Mouse (Mus musculus): ENCODE measurements around the gene Naaladl1.
A peak's percentile ranks its signal among the peaks of the same experiment; 100 is the strongest.
"Not testable (repeated sequence)": the region's sequence is repeated elsewhere in the genome, so short reads cannot be mapped to it uniquely, and the experiment has no call there.

Naaladl1 gene

DNA sequence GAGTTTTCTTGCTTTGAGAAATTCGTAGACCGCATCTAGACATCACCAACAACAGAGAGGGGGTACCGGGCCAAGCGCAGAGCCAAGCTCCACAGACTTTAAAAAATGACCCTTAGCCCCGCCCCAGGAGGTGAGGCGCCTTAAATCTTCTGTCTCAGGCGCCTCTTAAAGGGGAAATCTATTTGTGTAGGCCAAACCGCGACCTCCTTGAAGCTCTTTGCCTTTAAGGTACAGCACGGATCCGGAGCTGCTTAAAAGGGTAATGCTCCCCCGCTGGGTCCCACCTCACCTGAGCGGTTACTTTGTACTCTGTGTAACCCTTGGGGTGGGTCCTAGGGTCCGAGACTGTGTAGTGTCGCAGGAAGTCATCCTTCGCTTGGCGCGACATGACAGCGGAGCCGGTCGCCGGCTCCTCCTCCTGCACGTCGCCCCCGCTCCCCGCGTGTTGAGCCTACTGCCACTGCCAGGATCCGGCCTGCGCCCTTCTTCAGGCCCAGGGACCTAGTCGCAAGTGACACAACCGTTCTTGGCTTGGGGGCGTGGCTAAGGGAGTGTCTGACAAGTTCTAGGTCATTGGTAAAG is 22.3 kb downstream of the Naaladl1 start, which contains the start of gene Snx15:
Snx15 (minus strand) TSS at position 545 of the 582 bp plus-strand sequence.
- DNase-seq (ENCODE audit: low spot score in 2 of 2), result peak; percentile 88 to 91

GRCm38 (mm10) chr19:6130414-6131128 is 25.0 kb downstream of the Naaladl1 start:
- not testable (repeated sequence) for DNase-seq (ENCODE audit: low spot score in 2 of 2)

GRCm38 (mm10) chr19:6132171-6132827 is 26.7 kb downstream of the Naaladl1 start:
- no peak for DNase-seq (ENCODE audit: low spot score in 2 of 2)

DNA sequence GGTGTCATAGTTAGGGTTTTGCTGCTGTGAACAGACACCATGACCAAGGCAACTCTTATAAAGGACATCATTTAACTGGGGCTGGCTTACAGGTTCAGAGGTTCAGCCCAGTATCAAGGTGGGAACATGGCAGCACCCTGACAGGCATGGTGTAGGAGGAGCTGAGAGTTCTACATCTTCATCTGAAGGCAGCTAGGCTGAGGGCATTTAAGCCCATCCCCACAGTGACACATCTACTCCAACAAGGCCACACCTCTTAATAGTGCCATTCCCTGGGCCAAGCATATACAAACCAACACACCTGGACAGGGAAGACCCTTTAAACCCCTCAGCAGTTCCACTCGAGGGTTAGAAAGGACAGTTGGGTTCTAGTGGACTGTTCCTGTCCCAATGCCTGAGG is 27.6 kb downstream of the Naaladl1 start:
- DNase-seq (ENCODE audit: low spot score in 2 of 2), result not testable (repeated sequence)

DNA sequence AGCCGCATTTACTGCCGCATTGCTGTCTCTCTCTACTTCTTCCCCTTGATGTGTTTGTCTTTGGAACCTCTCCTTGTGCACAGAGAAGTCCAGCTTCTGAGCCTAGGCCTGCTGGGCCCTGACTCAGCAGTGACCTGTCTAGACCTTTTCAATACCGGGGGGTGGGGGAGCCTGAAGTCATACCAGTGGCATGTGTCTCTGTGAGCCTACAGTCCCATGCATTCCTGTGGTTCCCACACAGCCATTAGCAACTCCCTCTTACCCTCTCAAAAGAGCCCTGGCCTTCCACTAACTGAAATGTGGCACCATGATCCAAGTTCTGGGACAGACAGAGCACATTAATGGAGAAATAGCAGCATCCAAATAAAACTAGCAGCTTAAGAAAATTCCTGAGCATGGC is 30.8 kb downstream of the Naaladl1 start:
- DNase-seq (ENCODE audit: low spot score in 2 of 2), result no peak

DNA sequence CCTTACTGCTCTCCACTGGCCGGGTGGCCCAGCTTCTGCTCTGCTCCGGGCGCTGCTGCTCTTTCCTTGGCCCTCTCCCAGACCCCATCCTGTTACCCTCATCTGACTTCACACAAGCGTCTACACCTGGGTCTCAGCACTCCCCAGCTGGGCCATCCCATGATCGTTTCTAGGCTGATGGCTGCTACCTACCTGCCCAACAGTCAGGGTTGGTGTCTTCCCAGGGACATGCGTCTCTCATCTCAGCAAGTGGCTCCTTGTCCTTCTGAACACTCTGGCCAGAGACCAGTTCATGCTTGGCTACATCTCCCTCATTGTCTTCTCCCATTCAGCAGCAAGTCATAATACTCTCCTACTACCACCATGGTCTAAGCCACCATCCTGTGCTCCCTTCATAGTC is 34.1 kb downstream of the Naaladl1 start:
- DNase-seq (ENCODE audit: low spot score in 2 of 2), result no peak

GRCm38 (mm10) chr19:6140374-6140677 is 34.7 kb downstream of the Naaladl1 start:
- no peak for DNase-seq (ENCODE audit: low spot score in 2 of 2)

- peak; percentile 88 to 90 for DNase-seq (ENCODE audit: low spot score in 2 of 2)
These were observed 35.3 kb downstream of the Naaladl1 start, which contains the start of gene Batf2 for GRCm38 (mm10) chr19:6140678-6141393. Batf2 (plus strand) TSS chr19:6140983.

DNA sequence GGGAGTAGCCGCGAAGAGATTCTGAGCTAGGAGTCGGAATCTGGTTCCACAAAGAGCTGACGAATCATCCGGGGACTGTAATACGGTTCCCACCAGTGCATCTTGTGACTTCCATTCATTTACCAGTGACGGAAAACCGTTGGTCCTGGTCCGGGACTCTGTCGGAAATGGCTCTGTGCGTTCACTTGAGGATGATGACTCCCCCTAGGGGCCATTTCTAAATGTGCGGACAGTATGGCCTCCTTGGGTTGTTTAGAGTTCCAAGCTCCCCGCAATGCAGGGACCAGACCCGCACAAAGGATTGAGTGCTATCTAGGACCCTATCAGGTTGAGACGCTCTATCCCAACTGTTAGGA is 35.8 kb downstream of the Naaladl1 start, which contains the start of gene Arl2:
Arl2 (minus strand) TSS at position 155 of the 356 bp plus-strand sequence.
- peak; percentile 59 to 62 for DNase-seq (ENCODE audit: low spot score in 2 of 2)

DNA sequence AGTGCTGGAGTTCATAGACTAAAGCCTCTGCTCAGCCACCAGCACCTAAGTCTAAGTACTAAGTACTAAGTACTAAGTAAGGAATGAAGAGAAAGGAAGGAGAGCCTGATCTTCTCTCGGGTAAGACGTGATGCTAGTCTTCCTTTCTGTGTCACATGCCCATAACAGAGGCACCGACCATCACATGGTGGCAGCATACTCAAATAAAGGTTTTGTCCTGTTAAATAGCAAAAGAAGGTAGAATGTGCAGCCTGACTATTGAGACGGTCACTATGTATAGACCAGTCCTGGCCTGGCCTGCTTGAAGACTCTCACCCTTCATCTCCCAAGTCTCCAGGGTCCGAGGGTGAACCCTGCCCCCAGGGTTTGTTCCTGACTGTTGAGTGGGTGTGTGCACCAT is 39.3 kb downstream of the Naaladl1 start:
- DNase-seq (ENCODE audit: low spot score in 2 of 2), result no peak

DNA sequence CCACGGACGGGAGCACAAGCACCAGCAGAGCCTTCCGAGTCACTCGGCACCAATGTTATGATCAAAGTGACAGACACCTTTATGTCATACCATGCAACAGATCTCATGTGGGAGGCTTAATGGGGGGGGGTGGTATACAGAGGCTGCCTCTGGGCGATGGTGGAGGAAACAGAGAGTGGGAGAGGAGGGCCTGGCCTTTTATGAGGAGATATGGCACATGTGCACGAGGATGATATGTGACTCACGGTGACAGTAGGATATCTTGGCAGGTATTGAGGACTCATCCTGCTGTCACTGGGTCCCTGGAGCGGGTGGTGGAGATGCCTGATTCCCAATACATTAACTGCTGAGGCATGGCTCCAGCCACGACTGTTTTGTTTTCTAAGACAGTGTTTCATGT is 49.6 kb downstream of the Naaladl1 start:
- no peak for DNase-seq (ENCODE audit: low spot score in 2 of 2)

GRCm38 (mm10) chr19:6156372-6156771 is 50.8 kb downstream of the Naaladl1 start:
- no peak for DNase-seq (ENCODE audit: low spot score in 2 of 2)

DNA sequence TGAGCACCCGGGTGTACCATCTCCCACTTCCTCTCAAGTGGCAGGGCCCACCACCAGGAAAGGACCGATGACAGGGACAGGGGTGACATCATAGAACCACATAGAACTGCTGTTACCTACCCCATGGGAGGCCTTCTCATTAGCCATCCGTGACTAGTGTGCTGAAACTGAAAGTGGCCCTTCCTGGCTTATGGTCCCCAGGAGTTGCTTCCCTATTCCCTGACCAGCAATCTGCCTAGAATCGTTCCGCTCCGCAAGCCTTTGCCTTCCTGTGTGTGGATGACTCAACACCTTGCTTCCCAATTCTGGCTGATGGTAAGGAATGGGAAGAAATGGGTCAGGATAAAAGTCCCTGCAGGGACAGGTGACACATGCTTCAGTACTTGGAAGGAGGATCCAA is 51.6 kb downstream of the Naaladl1 start:
- DNase-seq (ENCODE audit: low spot score in 2 of 2), result no peak

GRCm38 (mm10) chr19:6163872-6164547 is 58.4 kb downstream of the Naaladl1 start:
- no peak for DNase-seq (ENCODE audit: low spot score in 2 of 2)
